Mouse (Mus musculus): ENCODE results near the gene Slc7a15. TPM values are rescaled to one million over a fixed set of nuclear protein-coding genes. Genes with fewer than 3 reads are reported as not detected.
"Not testable (repeated sequence)": the region's sequence is repeated elsewhere in the genome, so short reads cannot be mapped to it uniquely, and the experiment has no call there.

Gene Slc7a15
- 1 to 10 TPM in 6 of 26 experiments, under 1 TPM in 5, not detected in 15; 0.25 to 2.8 (median 1.1) TPM for total RNA-seq (2018; cell fraction: chromatin; rRNA removed)
- not detected for total RNA-seq (2018; cell fraction: cytosol; rRNA removed)
- total RNA-seq (2018; cell fraction: nucleus; rRNA removed), result under 1 TPM in 6 of 26 experiments, not detected in 20; 0.28 to 0.84 (median 0.67) TPM
- not detected in 3 replicates for polyA plus RNA-seq (2018)

GRCm38 (mm10) chr12:8598966-8599365, at the start of gene Slc7a15:
TSS of gene Slc7a15 (minus strand) at chr12:8599066.
- not testable (repeated sequence) for H3K4me3 ChIP-seq (ENCODE audit: inconsistent target); H3K27ac ChIP-seq; H3K79me2 ChIP-seq (ENCODE audit: inconsistent target); H3K36me3 ChIP-seq (ENCODE audit: inconsistent target)
- WGBS (ENCODE audit: missing documents), result 94% methylated on average over 7 of the region's 7 CpGs

- WGBS (ENCODE audit: missing documents), result 77% methylated on average over 7 of the region's 8 CpGs
- H3K36me3 ChIP-seq (ENCODE audit: inconsistent target); H3K4me3 ChIP-seq (ENCODE audit: inconsistent target); H3K27ac ChIP-seq; H3K79me2 ChIP-seq (ENCODE audit: inconsistent target): not testable (repeated sequence)
Measured at GRCm38 (mm10) chr12:8648211-8648610, 49.3 kb upstream of the Slc7a15 start.

GRCm38 (mm10) chr12:8641425-8641735, 42.5 kb upstream of the Slc7a15 start:
- Histone ChIP-seq H3K27ac (peak overlapping the region; percentile 72), H3K4me3 (ENCODE audit: inconsistent target) (peak overlapping the region; percentile 52), H3K36me3 (ENCODE audit: inconsistent target) (no peaks in the 10 kb centered on the region), H3K79me2 (ENCODE audit: inconsistent target) (no peaks in the 10 kb centered on the region; the same call in 1 of the 2 replicates)
- 34% methylated on average over 10 of the region's 10 CpGs for WGBS (ENCODE audit: missing documents)

GRCm38 (mm10) chr12:8640711-8641424, 42.0 kb upstream of the Slc7a15 start:
- peak overlapping the region; percentile 72 for H3K27ac ChIP-seq
- no peaks in the 10 kb centered on the region; the same call in 1 of the 2 replicates for H3K79me2 ChIP-seq (ENCODE audit: inconsistent target)
- H3K4me3 ChIP-seq (ENCODE audit: inconsistent target), result peak overlapping the region; percentile 52
- H3K36me3 ChIP-seq (ENCODE audit: inconsistent target), result no peaks in the 10 kb centered on the region
- WGBS (ENCODE audit: missing documents), result 0% methylated on average over 43 of the region's 47 CpGs

GRCm38 (mm10) chr12:8640186-8640585, 41.3 kb upstream of the Slc7a15 start:
- WGBS (ENCODE audit: missing documents), result 0% methylated on average over 2 of the region's 2 CpGs
- H3K4me3 ChIP-seq (ENCODE audit: inconsistent target), result peak overlapping the region; percentile 52
- not testable (repeated sequence) for H3K79me2 ChIP-seq (ENCODE audit: inconsistent target)

GRCm38 (mm10) chr12:8638411-8639087, 39.7 kb upstream of the Slc7a15 start:
- 75% methylated on average over 8 of the region's 10 CpGs for WGBS (ENCODE audit: missing documents)
- H3K27ac ChIP-seq; H3K36me3 ChIP-seq (ENCODE audit: inconsistent target); H3K79me2 ChIP-seq (ENCODE audit: inconsistent target); H3K4me3 ChIP-seq (ENCODE audit: inconsistent target): not testable (repeated sequence)

More at GRCm38 (mm10) chr12:8640186-8640585, 41.3 kb upstream of the Slc7a15 start:
- peak overlapping the region; percentile 72; the same call in 1 of the 2 replicates for H3K27ac ChIP-seq
- not testable (repeated sequence) for H3K36me3 ChIP-seq (ENCODE audit: inconsistent target)

GRCm38 (mm10) chr12:8636945-8637344, 38.1 kb upstream of the Slc7a15 start:
- H3K36me3 ChIP-seq (ENCODE audit: inconsistent target), result no peaks in the 10 kb centered on the region
- WGBS (ENCODE audit: missing documents), result 63% methylated on average over 12 of the region's 14 CpGs
- no peak overlapping the region for H3K4me3 ChIP-seq (ENCODE audit: inconsistent target)
- no peaks in the 10 kb centered on the region; the same call in 1 of the 2 replicates for H3K79me2 ChIP-seq (ENCODE audit: inconsistent target)
- no peak overlapping the region for H3K27ac ChIP-seq

- H3K79me2 ChIP-seq (ENCODE audit: inconsistent target), result no peaks in the 10 kb centered on the region; the same call in 1 of the 2 replicates
- WGBS (ENCODE audit: missing documents), result 100% methylated on average over 4 of the region's 4 CpGs
- no peak overlapping the region for H3K4me3 ChIP-seq (ENCODE audit: inconsistent target)
- H3K36me3 ChIP-seq (ENCODE audit: inconsistent target), result no peaks in the 10 kb centered on the region
- H3K27ac ChIP-seq, result no peak overlapping the region
Measured at GRCm38 (mm10) chr12:8635546-8635945, 36.7 kb upstream of the Slc7a15 start.

- Histone ChIP-seq H3K4me3 (ENCODE audit: inconsistent target) (no peak overlapping the region), H3K79me2 (ENCODE audit: inconsistent target) (no peaks in the 10 kb centered on the region), H3K27ac (no peak overlapping the region), H3K36me3 (ENCODE audit: inconsistent target) (no peaks in the 10 kb centered on the region)
- WGBS (ENCODE audit: missing documents), result 100% methylated on average over 1 of the region's 1 CpGs
Measured at GRCm38 (mm10) chr12:8634306-8634705, 35.4 kb upstream of the Slc7a15 start.

- Histone ChIP-seq H3K27ac (no peak overlapping the region), H3K36me3 (ENCODE audit: inconsistent target) (no peaks in the 10 kb centered on the region), H3K79me2 (ENCODE audit: inconsistent target) (no peaks in the 10 kb centered on the region), H3K4me3 (ENCODE audit: inconsistent target) (no peak overlapping the region)
- 100% methylated on average over 1 of the region's 2 CpGs for WGBS (ENCODE audit: missing documents)
Measured at GRCm38 (mm10) chr12:8632737-8633365, 34.0 kb upstream of the Slc7a15 start.

GRCm38 (mm10) chr12:8631691-8632090, 32.8 kb upstream of the Slc7a15 start:
- Histone ChIP-seq H3K4me3 (ENCODE audit: inconsistent target) (no peak overlapping the region), H3K36me3 (ENCODE audit: inconsistent target) (no peaks in the 10 kb centered on the region), H3K79me2 (ENCODE audit: inconsistent target) (no peaks in the 10 kb centered on the region), H3K27ac (no peak overlapping the region)
- WGBS (ENCODE audit: missing documents), result 94% methylated on average over 1 of the region's 1 CpGs

GRCm38 (mm10) chr12:8629537-8629936, 30.7 kb upstream of the Slc7a15 start:
- WGBS (ENCODE audit: missing documents), result 95% methylated on average over 5 of the region's 6 CpGs
- no peak overlapping the region for H3K4me3 ChIP-seq (ENCODE audit: inconsistent target)
- H3K27ac ChIP-seq, result no peak overlapping the region

GRCm38 (mm10) chr12:8620678-8621018, 21.8 kb upstream of the Slc7a15 start:
- no peak overlapping the region for H3K4me3 ChIP-seq (ENCODE audit: inconsistent target)
- 93% methylated on average over 5 of the region's 5 CpGs for WGBS (ENCODE audit: missing documents)
- H3K79me2 ChIP-seq (ENCODE audit: inconsistent target), result no peaks in the 10 kb centered on the region

More at GRCm38 (mm10) chr12:8629537-8629936, 30.7 kb upstream of the Slc7a15 start:
- Histone ChIP-seq H3K36me3 (ENCODE audit: inconsistent target) (no peaks in the 10 kb centered on the region), H3K79me2 (ENCODE audit: inconsistent target) (no peaks in the 10 kb centered on the region)

GRCm38 (mm10) chr12:8619827-8620677, 21.2 kb upstream of the Slc7a15 start:
- Histone ChIP-seq H3K79me2 (ENCODE audit: inconsistent target) (no peaks in the 10 kb centered on the region), H3K4me3 (ENCODE audit: inconsistent target) (no peak overlapping the region), H3K36me3 (ENCODE audit: inconsistent target) (no peaks in the 10 kb centered on the region), H3K27ac (no peak overlapping the region)
- WGBS (ENCODE audit: missing documents), result 97% methylated on average over 8 of the region's 9 CpGs

More at GRCm38 (mm10) chr12:8620678-8621018, 21.8 kb upstream of the Slc7a15 start:
- Histone ChIP-seq H3K27ac (no peak overlapping the region), H3K36me3 (ENCODE audit: inconsistent target) (no peaks in the 10 kb centered on the region)
